Mouse (Mus musculus): Measurements from ENCODE around the gene Me1. TPM values are rescaled to one million over a fixed set of nuclear protein-coding genes. Genes with fewer than 3 reads are reported as not detected.
A peak's percentile ranks its signal among the peaks of the same experiment; 100 is the strongest.

Me1 gene
- polyA plus RNA-seq, 1 experiment from 2014 or later = 26.1 TPM

DNA sequence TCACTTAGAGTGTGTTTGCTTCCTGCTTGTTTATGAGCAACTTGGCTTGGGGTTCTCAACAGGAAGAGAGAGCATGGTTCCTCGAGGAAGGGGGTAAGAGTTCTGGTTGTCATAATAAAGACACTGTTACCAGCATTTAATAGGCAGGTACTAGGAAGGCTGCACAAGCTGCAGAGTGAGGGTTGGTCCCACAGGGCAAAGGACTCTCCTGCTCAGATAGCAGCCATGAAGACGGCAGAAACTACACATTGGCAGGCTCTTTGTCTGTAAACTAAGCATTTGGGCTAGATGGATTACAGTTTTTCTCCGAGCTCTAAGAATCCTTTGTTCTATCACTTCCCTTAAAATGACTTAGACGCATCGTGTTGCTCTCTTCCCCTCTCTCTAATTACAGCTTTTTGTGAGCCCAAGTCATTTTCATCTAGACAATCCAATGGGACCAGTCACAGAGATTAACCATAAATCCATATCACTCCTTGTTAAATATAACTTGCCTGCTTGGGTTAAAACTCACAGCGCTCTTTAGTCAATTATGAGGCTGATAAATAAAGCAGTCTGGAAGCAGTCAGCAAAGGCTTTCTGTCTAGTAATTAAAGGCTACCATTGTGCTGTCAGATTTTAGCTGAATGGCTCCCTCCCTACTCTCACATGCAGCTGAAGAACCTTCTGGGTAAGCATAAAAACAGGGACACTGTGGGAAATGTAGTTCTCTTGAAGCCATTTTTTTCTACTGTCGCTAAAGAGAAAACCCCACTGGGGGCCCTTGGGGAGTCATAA, 30.0 kb upstream of the Me1 start:
- Histone ChIP-seq H3K27ac (no peak overlapping the region), H3K4me3 (no peak overlapping the region), H3K9me3 (no peaks in the 10 kb centered on the region), H3K36me3 (no peaks in the 10 kb centered on the region), H3K27me3 (ENCODE audit: insufficient read depth, poor library complexity, severe bottlenecking) (no peaks in the 10 kb centered on the region), H3K4me1 (no peaks in the 10 kb centered on the region)
- WGBS = 72% methylated on average over 7 of the region's 7 CpGs
- no peak for DNase-seq (ENCODE audit: low spot score)

GRCm38 (mm10) chr9:86725066-86725465, 29.3 kb upstream of the Me1 start:
- H3K27me3 ChIP-seq (ENCODE audit: insufficient read depth, poor library complexity, severe bottlenecking) = no peaks in the 10 kb centered on the region
- H3K4me1 ChIP-seq = no peaks in the 10 kb centered on the region
- no peak overlapping the region for H3K4me3 ChIP-seq
- 83% methylated on average over 4 of the region's 4 CpGs for WGBS
- H3K27ac ChIP-seq = no peak overlapping the region
- no peak for DNase-seq (ENCODE audit: low spot score)
- H3K9me3 ChIP-seq = no peaks in the 10 kb centered on the region
- H3K36me3 ChIP-seq = no peaks in the 10 kb centered on the region

GRCm38 (mm10) chr9:86720794-86721193, 25.0 kb upstream of the Me1 start:
- no peak for DNase-seq (ENCODE audit: low spot score)
- H3K4me3 ChIP-seq = no peak overlapping the region
- no peaks in the 10 kb centered on the region for H3K36me3 ChIP-seq
- H3K4me1 ChIP-seq = peaks cover 6% of the 10 kb centered on the region; the same call in 1 of the 2 replicates
- no peaks in the 10 kb centered on the region for H3K27me3 ChIP-seq (ENCODE audit: insufficient read depth, poor library complexity, severe bottlenecking)
- H3K9me3 ChIP-seq = no peaks in the 10 kb centered on the region
- WGBS = 83% methylated on average over 2 of the region's 2 CpGs
- H3K27ac ChIP-seq = no peak overlapping the region

DNA sequence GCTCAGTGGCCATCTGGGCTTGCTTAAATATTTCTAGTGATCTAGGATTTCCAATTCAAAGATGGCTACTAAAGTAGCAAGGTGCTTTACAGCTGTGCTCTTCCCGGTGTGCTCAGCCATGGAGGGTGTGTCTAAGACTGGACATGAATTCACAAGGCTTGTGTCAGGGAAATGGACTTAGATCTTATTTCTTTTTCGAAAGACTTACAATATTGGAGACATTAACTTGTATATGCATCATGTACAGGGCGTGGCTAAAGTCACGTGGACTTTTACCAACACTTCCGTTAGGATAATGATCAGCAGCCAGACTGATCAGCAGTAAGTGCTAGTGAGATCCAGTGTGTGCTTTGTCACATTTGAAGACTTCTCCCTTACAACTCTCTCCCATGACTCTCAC, 24.5 kb upstream of the Me1 start:
- Histone ChIP-seq H3K4me1 (peaks cover 6% of the 10 kb centered on the region; the same call in 1 of the 2 replicates), H3K9me3 (no peaks in the 10 kb centered on the region), H3K27me3 (ENCODE audit: insufficient read depth, poor library complexity, severe bottlenecking) (no peaks in the 10 kb centered on the region), H3K27ac (no peak overlapping the region), H3K36me3 (no peaks in the 10 kb centered on the region), H3K4me3 (no peak overlapping the region)
- no peak for DNase-seq (ENCODE audit: low spot score)
- WGBS = 89% methylated on average over 5 of the region's 5 CpGs

GRCm38 (mm10) chr9:86717119-86717518, 21.4 kb upstream of the Me1 start:
- 65% methylated on average over 5 of the region's 5 CpGs for WGBS
- no peaks in the 10 kb centered on the region for H3K27me3 ChIP-seq (ENCODE audit: insufficient read depth, poor library complexity, severe bottlenecking)

DNA sequence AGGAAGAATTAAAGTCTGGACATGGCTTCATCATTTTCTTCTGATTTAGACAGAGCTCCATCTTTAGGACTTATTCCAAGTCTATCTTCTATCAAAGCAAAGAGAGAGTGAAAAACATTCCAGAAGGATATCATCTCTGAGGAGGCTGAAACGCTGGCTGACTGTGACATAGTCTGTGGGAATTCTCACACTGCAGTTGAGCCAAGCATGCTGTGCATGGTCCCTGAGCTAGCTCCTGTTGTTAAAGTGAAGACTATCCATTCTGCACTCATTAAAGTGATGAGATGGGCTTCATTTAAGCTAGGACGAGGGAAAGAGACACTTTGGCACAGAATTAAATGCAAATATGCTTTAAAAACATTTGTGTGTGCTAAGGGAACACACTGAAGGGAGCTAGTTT, 20.8 kb upstream of the Me1 start:
- Histone ChIP-seq H3K9me3 (no peaks in the 10 kb centered on the region), H3K27me3 (ENCODE audit: insufficient read depth, poor library complexity, severe bottlenecking) (no peaks in the 10 kb centered on the region), H3K4me1 (peaks cover 6% of the 10 kb centered on the region; the same call in 1 of the 2 replicates), H3K36me3 (no peaks in the 10 kb centered on the region), H3K27ac (no peak overlapping the region), H3K4me3 (no peak overlapping the region)
- WGBS = 52% methylated on average over 2 of the region's 2 CpGs
- no peak for DNase-seq (ENCODE audit: low spot score)

More at GRCm38 (mm10) chr9:86717119-86717518, 21.4 kb upstream of the Me1 start:
- Histone ChIP-seq H3K4me3 (no peak overlapping the region), H3K4me1 (peaks cover 6% of the 10 kb centered on the region; the same call in 1 of the 2 replicates), H3K27ac (no peak overlapping the region), H3K36me3 (no peaks in the 10 kb centered on the region), H3K9me3 (no peaks in the 10 kb centered on the region)
- no peak for DNase-seq (ENCODE audit: low spot score)

DNA sequence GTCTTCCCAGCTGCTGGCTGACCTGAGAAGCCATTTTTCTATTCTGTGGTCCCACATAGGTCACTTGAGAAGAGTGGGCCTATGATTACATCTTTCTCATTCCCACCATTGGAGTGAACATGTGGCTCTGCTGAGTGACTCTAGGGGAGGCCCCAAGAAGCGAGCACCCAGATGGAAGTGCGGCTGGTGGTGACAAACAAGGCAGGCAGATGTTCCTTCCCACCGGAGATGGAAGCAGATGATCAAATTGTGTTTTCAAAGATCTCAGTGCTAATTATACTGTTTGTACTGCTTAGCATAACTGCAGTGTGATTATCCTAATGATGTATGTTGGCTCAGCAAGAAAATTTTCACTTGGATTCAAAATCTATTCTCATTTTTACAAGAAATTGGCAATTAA, 18.3 kb upstream of the Me1 start:
- no peaks in the 10 kb centered on the region for H3K27me3 ChIP-seq (ENCODE audit: insufficient read depth, poor library complexity, severe bottlenecking)
- no peak for DNase-seq (ENCODE audit: low spot score)

GRCm38 (mm10) chr9:86712648-86713047, 16.9 kb upstream of the Me1 start:
- H3K9me3 ChIP-seq = no peaks in the 10 kb centered on the region
- DNase-seq (ENCODE audit: low spot score) = no peak
- H3K4me3 ChIP-seq = no peak overlapping the region
- 65% methylated on average over 2 of the region's 2 CpGs for WGBS
- no peaks in the 10 kb centered on the region for H3K36me3 ChIP-seq
- no peaks in the 10 kb centered on the region for H3K27me3 ChIP-seq (ENCODE audit: insufficient read depth, poor library complexity, severe bottlenecking)
- no peak overlapping the region for H3K27ac ChIP-seq
- no peaks in the 10 kb centered on the region for H3K4me1 ChIP-seq

More for the DNA sequence above, 18.3 kb upstream of the Me1 start:
- Histone ChIP-seq H3K4me3 (no peak overlapping the region), H3K27ac (no peak overlapping the region), H3K9me3 (no peaks in the 10 kb centered on the region), H3K4me1 (peaks cover under 1% of the 10 kb centered on the region; the same call in 1 of the 2 replicates), H3K36me3 (no peaks in the 10 kb centered on the region)
- WGBS = 89% methylated on average over 3 of the region's 3 CpGs

DNA sequence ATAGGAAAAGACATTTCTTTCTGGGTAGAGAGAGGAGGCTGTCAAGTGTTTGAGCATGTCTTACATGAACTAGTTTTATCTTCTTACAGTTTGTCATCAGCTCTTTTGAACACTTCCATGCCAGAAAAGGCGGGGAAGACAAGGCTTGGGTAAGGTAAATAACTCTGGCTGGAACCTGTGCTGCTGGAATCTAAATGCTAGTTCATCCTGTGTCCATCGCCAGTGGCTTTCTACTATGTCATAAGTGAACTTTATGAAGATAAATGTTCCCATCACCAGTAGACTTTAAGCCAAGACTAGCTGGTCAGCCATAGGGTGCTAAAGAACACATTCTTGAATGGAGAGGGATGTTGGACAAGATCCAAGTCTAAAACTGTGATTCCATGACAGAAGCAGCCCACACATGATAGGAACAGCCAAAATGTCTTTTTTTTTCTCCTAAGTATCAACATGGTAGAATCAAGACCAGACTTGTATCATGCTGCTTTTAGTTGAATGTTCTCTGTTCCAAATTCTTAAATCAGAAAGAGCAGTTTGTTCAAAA, 14.4 kb upstream of the Me1 start:
- H3K9me3 ChIP-seq = no peaks in the 10 kb centered on the region
- H3K4me1 ChIP-seq = no peaks in the 10 kb centered on the region
- 74% methylated on average over 2 of the region's 2 CpGs for WGBS
- H3K27ac ChIP-seq = no peak overlapping the region
- no peak overlapping the region for H3K4me3 ChIP-seq
- no peaks in the 10 kb centered on the region for H3K27me3 ChIP-seq (ENCODE audit: insufficient read depth, poor library complexity, severe bottlenecking)
- H3K36me3 ChIP-seq = no peaks in the 10 kb centered on the region
- DNase-seq (ENCODE audit: low spot score) = no peak

DNA sequence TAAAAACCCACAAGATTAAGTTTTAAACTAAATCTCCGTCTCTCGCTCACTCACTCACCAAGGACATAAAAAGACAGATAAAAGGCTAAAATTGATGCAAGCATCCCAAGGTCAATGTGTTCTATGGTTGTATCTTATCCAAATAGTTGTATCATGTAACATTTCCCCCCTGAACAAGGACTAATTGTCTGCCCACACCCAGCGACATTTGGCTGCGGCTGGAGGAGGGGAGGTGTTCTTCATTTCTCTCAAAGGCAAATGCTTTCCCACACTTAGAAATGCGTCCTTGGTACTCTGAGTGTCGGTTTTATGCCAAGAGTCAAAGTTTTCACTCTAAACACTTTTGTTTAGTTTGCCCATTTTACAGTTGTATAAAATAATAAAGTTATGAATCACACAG, 13.2 kb upstream of the Me1 start:
- Histone ChIP-seq H3K4me3 (no peak overlapping the region), H3K9me3 (no peaks in the 10 kb centered on the region), H3K27ac (no peak overlapping the region), H3K36me3 (no peaks in the 10 kb centered on the region), H3K4me1 (no peaks in the 10 kb centered on the region), H3K27me3 (ENCODE audit: insufficient read depth, poor library complexity, severe bottlenecking) (no peaks in the 10 kb centered on the region)
- 60% methylated on average over 6 of the region's 6 CpGs for WGBS
- DNase-seq (ENCODE audit: low spot score) = no peak

- no peaks in the 10 kb centered on the region for H3K27me3 ChIP-seq (ENCODE audit: insufficient read depth, poor library complexity, severe bottlenecking)
- no peaks in the 10 kb centered on the region; the same call in 1 of the 2 replicates for H3K4me1 ChIP-seq
- no peak overlapping the region for H3K4me3 ChIP-seq
- no peak for DNase-seq (ENCODE audit: low spot score)
- H3K9me3 ChIP-seq = no peaks in the 10 kb centered on the region
- 69% methylated on average over 1 of the region's 1 CpGs for WGBS
- H3K36me3 ChIP-seq = no peaks in the 10 kb centered on the region
- no peak overlapping the region for H3K27ac ChIP-seq
These were observed 11.7 kb upstream of the Me1 start for GRCm38 (mm10) chr9:86707431-86707830.

DNA sequence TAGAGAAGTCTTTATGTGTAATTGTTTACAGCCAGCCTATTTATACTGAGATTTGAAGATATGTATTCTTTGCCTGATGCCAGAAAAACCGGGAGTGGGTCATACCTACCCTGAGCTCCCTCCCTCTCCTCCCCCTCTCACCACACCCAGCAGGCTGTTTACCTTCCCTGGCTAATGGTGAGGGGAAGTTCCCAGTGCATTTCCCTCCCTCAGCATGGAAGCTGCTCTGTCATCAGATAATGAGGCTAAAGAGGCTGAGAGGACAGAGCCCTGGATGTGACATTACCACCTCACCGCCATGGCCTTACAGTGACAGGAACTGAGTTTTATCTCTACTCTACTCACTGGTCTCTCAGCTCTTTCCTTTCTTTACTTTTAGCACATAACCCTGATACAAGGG, 6.1 kb upstream of the Me1 start:
- Histone ChIP-seq H3K9me3 (no peaks in the 10 kb centered on the region), H3K36me3 (no peaks in the 10 kb centered on the region), H3K4me1 (peaks cover 19% of the 10 kb centered on the region), H3K4me3 (no peak overlapping the region), H3K27ac (peak overlapping the region; percentile 76), H3K27me3 (ENCODE audit: insufficient read depth, poor library complexity, severe bottlenecking) (no peaks in the 10 kb centered on the region)
- DNase-seq (ENCODE audit: low spot score) = no peak
- WGBS = 6% methylated on average over 2 of the region's 2 CpGs

- Histone ChIP-seq H3K4me3 (no peak overlapping the region), H3K27ac (peak overlapping the region; percentile 76), H3K4me1 (peaks cover 19% of the 10 kb centered on the region), H3K36me3 (no peaks in the 10 kb centered on the region), H3K9me3 (no peaks in the 10 kb centered on the region), H3K27me3 (ENCODE audit: insufficient read depth, poor library complexity, severe bottlenecking) (no peaks in the 10 kb centered on the region)
- DNase-seq (ENCODE audit: low spot score) = peak; percentile 84
- 15% methylated on average over 5 of the region's 5 CpGs for WGBS
These were observed 5.5 kb upstream of the Me1 start for GRCm38 (mm10) chr9:86701264-86701663.
